Mouse (Mus musculus): ENCODE measurements around the gene Orm1. TPM values are rescaled to one million over a fixed set of nuclear protein-coding genes. Genes with fewer than 3 reads are reported as not detected.

The Orm1 gene
- not detected in 2 replicates for polyA plus RNA-seq (2015; fragmentation: Nextera tagmentation; extraction: Ambion mirVana)

DNA sequence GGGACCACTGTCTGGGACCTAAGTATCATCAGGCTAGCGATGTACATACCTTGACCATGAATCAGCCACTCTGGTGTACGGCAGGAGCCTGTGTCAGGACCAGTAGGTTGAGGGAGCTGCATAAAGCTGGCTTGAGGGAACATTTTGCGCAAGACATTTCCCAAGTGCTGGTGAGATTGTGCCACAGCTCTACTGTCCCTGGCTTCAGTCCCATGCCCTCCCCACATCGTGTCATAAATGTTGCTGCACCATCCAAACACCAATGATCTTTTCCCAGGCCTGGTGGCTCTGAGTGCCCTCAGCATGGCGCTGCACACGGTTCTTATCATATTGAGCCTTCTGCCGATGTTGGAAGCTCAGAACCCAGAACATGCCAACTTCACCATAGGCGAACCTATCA, at the start of gene Orm1:
Gene Orm1, plus strand, starts transcription at position 266 of the 400 bp plus-strand sequence.
- Histone ChIP-seq H3K27ac (no peak within 1 kb of the TSS), H3K36me3 (replicated peaks) (no peaks in the 10 kb centered on the region), H3K9ac (no peak within 1 kb of the TSS), H3K27me3 (replicated peaks) (no peaks in the 10 kb centered on the region), H3K9me3 (no peaks in the 10 kb centered on the region), H3K4me3 (no peak within 1 kb of the TSS), H3K4me1 (no peaks in the 10 kb centered on the region), H3K4me2 (no peak within 1 kb of the TSS)
- no peak for ATAC-seq (replicated peaks)
- WGBS = 90% methylated on average over 8 of the region's 8 CpGs

DNA sequence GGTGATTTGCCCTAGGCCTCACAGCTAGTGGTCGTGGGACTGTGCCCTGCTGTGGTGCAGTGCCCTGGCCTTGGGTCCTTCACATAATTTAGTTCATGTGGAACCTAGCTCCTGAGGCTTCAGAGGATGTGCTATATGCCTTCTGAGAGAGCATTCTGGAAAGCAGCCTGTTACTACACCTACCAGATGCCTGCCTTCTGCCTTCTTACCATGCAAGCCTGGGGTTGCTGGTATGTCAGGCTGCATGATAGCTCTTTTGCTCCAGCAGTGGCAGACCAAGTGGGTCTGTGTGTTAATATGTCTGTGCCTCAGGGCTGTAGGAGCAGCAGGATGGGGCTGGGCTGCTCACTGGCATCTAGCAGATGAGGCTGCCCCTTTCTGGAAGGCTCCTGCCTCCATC, 48.7 kb upstream of the Orm1 start:
- Histone ChIP-seq H3K9ac (no peak overlapping the region), H3K4me3 (no peak overlapping the region), H3K4me2 (no peak overlapping the region), H3K4me1 (no peaks in the 10 kb centered on the region; the same call in 1 of the 2 replicates), H3K9me3 (no peaks in the 10 kb centered on the region), H3K27me3 (replicated peaks) (no peaks in the 10 kb centered on the region), H3K27ac (no peak overlapping the region), H3K36me3 (replicated peaks) (no peaks in the 10 kb centered on the region)
- 86% methylated on average over 1 of the region's 1 CpGs for WGBS
- no peak for ATAC-seq (replicated peaks)

GRCm38 (mm10) chr4:63296263-63296662, 48.1 kb upstream of the Orm1 start:
- Histone ChIP-seq H3K36me3 (replicated peaks) (no peaks in the 10 kb centered on the region), H3K27ac (no peak overlapping the region), H3K9me3 (no peaks in the 10 kb centered on the region), H3K4me3 (no peak overlapping the region), H3K4me2 (no peak overlapping the region), H3K27me3 (replicated peaks) (no peaks in the 10 kb centered on the region), H3K4me1 (no peaks in the 10 kb centered on the region; the same call in 1 of the 2 replicates), H3K9ac (no peak overlapping the region)
- WGBS = 76% methylated on average over 3 of the region's 3 CpGs
- no peak for ATAC-seq (replicated peaks)

- Histone ChIP-seq H3K9me3 (no peaks in the 10 kb centered on the region), H3K9ac (no peak overlapping the region), H3K36me3 (replicated peaks) (no peaks in the 10 kb centered on the region), H3K27me3 (replicated peaks) (no peaks in the 10 kb centered on the region), H3K4me3 (no peak overlapping the region), H3K27ac (no peak overlapping the region), H3K4me1 (no peaks in the 10 kb centered on the region), H3K4me2 (no peak overlapping the region)
- ATAC-seq (replicated peaks) = no peak
- WGBS = 88% methylated on average over 8 of the region's 8 CpGs
These were observed 47.5 kb upstream of the Orm1 start for GRCm38 (mm10) chr4:63296876-63297275.

DNA sequence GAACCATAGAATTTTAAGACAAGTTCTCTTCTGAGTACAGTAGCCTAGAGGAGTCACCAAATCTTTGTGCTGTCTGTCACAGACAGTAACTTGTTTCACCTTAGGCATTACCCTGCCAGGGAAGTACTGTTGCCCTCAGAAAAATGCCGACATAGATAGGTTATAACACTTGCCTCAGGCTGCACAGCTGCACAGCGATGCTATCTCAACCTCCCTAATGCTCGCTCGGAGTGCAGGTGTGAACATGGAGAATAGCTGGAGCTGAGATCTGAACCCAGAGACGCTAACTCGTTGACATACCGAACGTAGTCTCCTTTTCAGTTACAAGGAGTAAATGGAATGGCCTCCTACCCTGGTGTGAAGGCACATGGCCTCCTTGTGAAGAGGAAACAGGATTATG, 46.2 kb upstream of the Orm1 start:
- no peak overlapping the region for H3K27ac ChIP-seq
- ATAC-seq (replicated peaks) = no peak
- H3K4me3 ChIP-seq = no peak overlapping the region
- H3K4me1 ChIP-seq = no peaks in the 10 kb centered on the region
- H3K9ac ChIP-seq = no peak overlapping the region
- H3K9me3 ChIP-seq = no peaks in the 10 kb centered on the region
- H3K4me2 ChIP-seq = no peak overlapping the region
- no peaks in the 10 kb centered on the region for H3K27me3 ChIP-seq (replicated peaks)
- H3K36me3 ChIP-seq (replicated peaks) = no peaks in the 10 kb centered on the region
- WGBS = 91% methylated on average over 8 of the region's 8 CpGs

GRCm38 (mm10) chr4:63302641-63303040, 41.7 kb upstream of the Orm1 start:
- Histone ChIP-seq H3K27ac (no peak overlapping the region), H3K4me1 (no peaks in the 10 kb centered on the region), H3K4me2 (no peak overlapping the region), H3K9me3 (no peaks in the 10 kb centered on the region), H3K9ac (no peak overlapping the region), H3K4me3 (no peak overlapping the region), H3K27me3 (replicated peaks) (no peaks in the 10 kb centered on the region), H3K36me3 (replicated peaks) (no peaks in the 10 kb centered on the region)
- 68% methylated on average over 4 of the region's 4 CpGs for WGBS
- ATAC-seq (replicated peaks) = peak; percentile 24; the same call in 1 of the 2 replicates

- peak; percentile 65 for ATAC-seq (replicated peaks)
- Histone ChIP-seq H3K4me3 (no peak overlapping the region), H3K4me1 (no peaks in the 10 kb centered on the region), H3K9me3 (no peaks in the 10 kb centered on the region), H3K9ac (no peak overlapping the region), H3K36me3 (replicated peaks) (no peaks in the 10 kb centered on the region), H3K4me2 (no peak overlapping the region), H3K27ac (no peak overlapping the region), H3K27me3 (replicated peaks) (no peaks in the 10 kb centered on the region)
- 33% methylated on average over 21 of the region's 21 CpGs for WGBS
These were observed 36.9 kb upstream of the Orm1 start for GRCm38 (mm10) chr4:63307175-63308062.

- no peak overlapping the region for H3K4me3 ChIP-seq
- no peak overlapping the region for H3K4me2 ChIP-seq
- no peaks in the 10 kb centered on the region for H3K4me1 ChIP-seq
- H3K27ac ChIP-seq = no peak overlapping the region
- no peaks in the 10 kb centered on the region for H3K27me3 ChIP-seq (replicated peaks)
- H3K36me3 ChIP-seq (replicated peaks) = no peaks in the 10 kb centered on the region
- ATAC-seq (replicated peaks) = peak; percentile 34; the same call in 1 of the 2 replicates
- 89% methylated on average over 3 of the region's 3 CpGs for WGBS
- no peaks in the 10 kb centered on the region for H3K9me3 ChIP-seq
- H3K9ac ChIP-seq = no peak overlapping the region
These were observed 36.0 kb upstream of the Orm1 start for GRCm38 (mm10) chr4:63308316-63308715.

GRCm38 (mm10) chr4:63310247-63310855, 34.0 kb upstream of the Orm1 start:
- WGBS = 75% methylated on average over 10 of the region's 10 CpGs
- no peak for ATAC-seq (replicated peaks)
- no peaks in the 10 kb centered on the region for H3K4me1 ChIP-seq
- H3K27me3 ChIP-seq (replicated peaks) = no peaks in the 10 kb centered on the region
- H3K4me2 ChIP-seq = no peak overlapping the region
- H3K9ac ChIP-seq = no peak overlapping the region
- H3K9me3 ChIP-seq = no peaks in the 10 kb centered on the region
- H3K4me3 ChIP-seq = no peak overlapping the region
- no peak overlapping the region for H3K27ac ChIP-seq
- H3K36me3 ChIP-seq (replicated peaks) = no peaks in the 10 kb centered on the region

DNA sequence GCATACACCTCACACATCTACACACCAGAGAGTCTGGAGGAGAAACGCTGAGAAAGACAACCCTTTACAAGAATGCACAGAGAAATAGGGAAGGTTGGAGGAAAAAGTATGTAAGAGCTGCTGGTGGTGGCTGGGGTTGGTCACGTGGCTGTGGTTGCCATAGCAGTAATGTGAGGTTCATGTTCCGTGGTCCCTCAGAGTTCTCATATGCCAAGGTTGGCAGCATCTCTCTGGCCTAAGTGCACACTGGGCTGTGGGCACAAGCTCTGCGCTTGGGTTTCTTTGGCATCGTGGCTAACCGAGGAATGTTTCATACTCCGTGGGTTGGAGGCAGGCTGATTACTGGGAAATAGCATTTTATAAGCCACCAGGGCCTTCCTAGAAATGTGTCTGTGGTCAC, 32.9 kb upstream of the Orm1 start:
- H3K9ac ChIP-seq = no peak overlapping the region
- H3K4me3 ChIP-seq = no peak overlapping the region
- H3K4me2 ChIP-seq = no peak overlapping the region
- H3K27ac ChIP-seq = no peak overlapping the region
- 90% methylated on average over 7 of the region's 7 CpGs for WGBS
- H3K4me1 ChIP-seq = no peaks in the 10 kb centered on the region
- no peaks in the 10 kb centered on the region for H3K36me3 ChIP-seq (replicated peaks)
- no peaks in the 10 kb centered on the region for H3K27me3 ChIP-seq (replicated peaks)
- no peak for ATAC-seq (replicated peaks)
- H3K9me3 ChIP-seq = no peaks in the 10 kb centered on the region

GRCm38 (mm10) chr4:63314063-63314462, 30.3 kb upstream of the Orm1 start:
- H3K4me3 ChIP-seq = no peak overlapping the region
- H3K36me3 ChIP-seq (replicated peaks) = no peaks in the 10 kb centered on the region
- no peaks in the 10 kb centered on the region for H3K27me3 ChIP-seq (replicated peaks)
- WGBS = 78% methylated on average over 5 of the region's 5 CpGs
- no peaks in the 10 kb centered on the region for H3K9me3 ChIP-seq
- no peaks in the 10 kb centered on the region for H3K4me1 ChIP-seq
- no peak for ATAC-seq (replicated peaks)
- H3K4me2 ChIP-seq = no peak overlapping the region
- H3K9ac ChIP-seq = no peak overlapping the region
- H3K27ac ChIP-seq = no peak overlapping the region

DNA sequence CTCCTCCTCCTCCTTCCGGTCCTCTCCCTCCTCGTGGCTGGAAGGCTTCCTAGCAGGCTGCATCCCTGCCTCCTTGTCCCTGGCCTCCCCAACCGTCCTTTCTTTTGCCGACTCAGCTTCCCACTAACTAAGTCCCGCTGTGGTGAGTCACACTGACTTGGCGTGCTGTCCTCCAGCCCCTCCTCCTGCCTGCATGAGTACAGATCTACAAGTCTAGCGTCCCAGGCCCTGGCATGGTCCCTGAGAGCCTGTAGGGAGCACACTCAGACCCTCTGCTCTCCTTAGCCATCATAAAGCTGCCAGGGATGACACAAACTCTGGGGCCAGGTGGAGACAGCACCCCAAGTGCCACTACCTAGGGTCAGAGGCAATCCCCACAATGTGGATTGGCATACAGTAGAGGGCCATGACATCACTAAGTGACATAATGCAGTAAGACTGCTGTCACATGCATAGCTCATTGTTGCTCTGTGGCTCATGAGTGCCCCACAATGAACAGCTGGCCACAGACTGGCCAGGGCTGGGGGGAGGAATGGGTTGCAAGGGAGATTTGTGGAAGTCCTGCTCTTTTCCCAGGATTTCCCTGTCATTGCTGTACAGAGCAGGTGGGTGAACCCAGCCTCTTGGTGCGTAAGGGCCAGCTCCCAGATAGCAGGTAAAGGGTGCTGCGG, 28.1 kb upstream of the Orm1 start:
- no peak for ATAC-seq (replicated peaks)
- no peak overlapping the region for H3K4me3 ChIP-seq
- no peak overlapping the region for H3K9ac ChIP-seq
- no peak overlapping the region for H3K4me2 ChIP-seq
- no peaks in the 10 kb centered on the region for H3K27me3 ChIP-seq (replicated peaks)
- WGBS = 76% methylated on average over 9 of the region's 9 CpGs
- H3K36me3 ChIP-seq (replicated peaks) = no peaks in the 10 kb centered on the region
- no peak overlapping the region for H3K27ac ChIP-seq
- no peaks in the 10 kb centered on the region for H3K9me3 ChIP-seq
- no peaks in the 10 kb centered on the region for H3K4me1 ChIP-seq
